ENCODE assay signal across 8 mouse cellular contexts in genomic region chr4:74251348-74252244, GRCm38 (mm10). TPM values are rescaled to one million over a fixed set of nuclear protein-coding genes. Genes with fewer than 3 reads are reported as not detected.
DNase-seq lines count a peak whose midpoint lies in the region; ATAC-seq and TF ChIP-seq lines count a peak whose summit lies in the region.

No protein-coding gene starts in this region.

- under 1% methylated on average over 67 of the region's 68 CpGs for WGBS in embryonic facial prominence, embryonic 13.5 days
- WGBS in kidney, adult 2 months = under 1% methylated on average over 68 of the region's 68 CpGs
- WGBS in limb, embryonic 12.5 days = under 1% methylated on average over 68 of the region's 68 CpGs
- WGBS in midbrain, embryonic 15.5 days = under 1% methylated on average over 66 of the region's 68 CpGs
- under 1% methylated on average over 67 of the region's 68 CpGs for WGBS in spleen, adult 2 months

- 0 out of 2 replicates have a peak, but pooled peaks cover 3% of the 10 kb centered on the region for H3K4me1 ChIP-seq in embryonic facial prominence, embryonic 13.5 days
- peaks cover 4% of the 10 kb centered on the region; the same call in 1 of the 2 replicates for H3K4me1 ChIP-seq in kidney, adult 2 months (ENCODE audit: control insufficient read depth, insufficient read depth, low read length)
- 0 out of 2 replicates have a peak, but pooled peaks cover 2% of the 10 kb centered on the region for H3K4me1 ChIP-seq in limb, embryonic 12.5 days (replicated peaks)
- peaks cover 16% of the 10 kb centered on the region for H3K4me1 ChIP-seq in midbrain, embryonic 15.5 days
- H3K4me1 ChIP-seq in spleen, adult 2 months (ENCODE audit: control insufficient read depth, insufficient read depth, insufficient read length) = peaks cover 2% of the 10 kb centered on the region; the same call in 1 of the 2 replicates

- no peaks in the 10 kb centered on the region for H3K36me3 ChIP-seq in embryonic facial prominence, embryonic 13.5 days
- H3K36me3 ChIP-seq in kidney, adult 2 months (ENCODE audit: control insufficient read depth, insufficient read depth, low read length) = no peaks in the 10 kb centered on the region
- no peaks in the 10 kb centered on the region for H3K36me3 ChIP-seq in limb, embryonic 12.5 days
- no peaks in the 10 kb centered on the region for H3K36me3 ChIP-seq in midbrain, embryonic 15.5 days (replicated peaks)
- no peaks in the 10 kb centered on the region for H3K36me3 ChIP-seq in spleen, adult 2 months (ENCODE audit: control insufficient read depth, insufficient read depth, low read length)

- H3K4me3 ChIP-seq in embryonic facial prominence, embryonic 13.5 days = peak overlapping the region; percentile 90
- peak overlapping the region; percentile 76 for H3K4me3 ChIP-seq in kidney, adult 2 months (ENCODE audit: insufficient read depth, low read depth, low read length)
- H3K4me3 ChIP-seq in limb, embryonic 12.5 days (replicated peaks) = peak overlapping the region; percentile 69
- peak overlapping the region; percentile 84 for H3K4me3 ChIP-seq in midbrain, embryonic 15.5 days
- H3K4me3 ChIP-seq in spleen, adult 2 months (ENCODE audit: extremely low read depth, insufficient read depth, insufficient read length) = peak overlapping the region; percentile 85

- ATAC-seq in embryonic facial prominence, embryonic 13.5 days (ENCODE audit: insufficient number of reproducible peaks, insufficient read depth, low FRiP score, low TSS enrichment, low read depth) = peak; percentile 99
- peak; percentile 96 for ATAC-seq in limb, embryonic 12.5 days (ENCODE audit: insufficient number of reproducible peaks, insufficient read depth, low FRiP score, low TSS enrichment, low read depth)
- peak; percentile 98 for ATAC-seq in midbrain, embryonic 15.5 days (replicated peaks)

- H3K9ac ChIP-seq in embryonic facial prominence, embryonic 13.5 days = peak overlapping the region; percentile 92
- peak overlapping the region; percentile 79 for H3K9ac ChIP-seq in limb, embryonic 12.5 days (replicated peaks)
- H3K9ac ChIP-seq in midbrain, embryonic 15.5 days = peak overlapping the region; percentile 82

- 0 out of 2 replicates have a peak, but pooled peaks have one; percentile 9 for TF ChIP-seq CTCF in kidney, adult 2 months (conservative IDR thresholded peaks at IDR 0.05; ENCODE audit: insufficient read depth, insufficient read length, low read depth, low read length)
- no peak for TF ChIP-seq CTCF in spleen, adult 2 months (IDR thresholded peaks at IDR 0.05; ENCODE audit: extremely low read depth, insufficient read depth, insufficient read length, insufficient replicate concordance)

- H3K4me2 ChIP-seq in embryonic facial prominence, embryonic 13.5 days = peak overlapping the region; percentile 67
- peak overlapping the region; percentile 75 for H3K4me2 ChIP-seq in limb, embryonic 12.5 days
- H3K4me2 ChIP-seq in midbrain, embryonic 15.5 days = peak overlapping the region; percentile 77

- TF ChIP-seq POLR2A in kidney, adult 2 months (IDR thresholded peaks at IDR 0.05; ENCODE audit: low read depth, low read length) = peak; percentile 85
- TF ChIP-seq POLR2A in spleen, adult 2 months (IDR thresholded peaks at IDR 0.05; ENCODE audit: low read depth, low read length) = peak; percentile 96

- H3K27me3 ChIP-seq in embryonic facial prominence, embryonic 13.5 days = no peaks in the 10 kb centered on the region
- H3K27me3 ChIP-seq in kidney, adult 2 months (replicated peaks; ENCODE audit: control insufficient read depth, insufficient read depth, low read length) = no peaks in the 10 kb centered on the region
- no peaks in the 10 kb centered on the region for H3K27me3 ChIP-seq in limb, embryonic 12.5 days
- H3K27me3 ChIP-seq in midbrain, embryonic 15.5 days (replicated peaks) = no peaks in the 10 kb centered on the region
- H3K27me3 ChIP-seq in spleen, adult 2 months (ENCODE audit: control insufficient read depth, insufficient read depth, low read length) = no peaks in the 10 kb centered on the region

- H3K27ac ChIP-seq in embryonic facial prominence, embryonic 13.5 days = peak overlapping the region; percentile 77
- H3K27ac ChIP-seq in kidney, adult 2 months (ENCODE audit: insufficient read depth, low read depth, low read length) = peak overlapping the region; percentile 79
- peak overlapping the region; percentile 69 for H3K27ac ChIP-seq in limb, embryonic 12.5 days
- peak overlapping the region; percentile 84 for H3K27ac ChIP-seq in midbrain, embryonic 15.5 days
- peak overlapping the region; percentile 71 for H3K27ac ChIP-seq in spleen, adult 2 months (ENCODE audit: insufficient read depth, low read length)

- DNase-seq in 3134 (ENCODE audit: extremely low read depth, insufficient read length, low spot score) = peak; percentile 99
- DNase-seq in adrenal gland, postnatal 36 days = peak; percentile 98 to 99
- peak; percentile 94 to 98 for DNase-seq in heart, adult 18-20 months
- DNase-seq in kidney, adult 2 months = peak; percentile 98
- peak; percentile 93 to 96 for DNase-seq in spleen, adult 2 months (ENCODE audit: low read depth in 1 of 2, low spot score in 2 of 2)

- no peaks in the 10 kb centered on the region for H3K9me3 ChIP-seq in embryonic facial prominence, embryonic 13.5 days
- no peaks in the 10 kb centered on the region for H3K9me3 ChIP-seq in limb, embryonic 12.5 days
- no peaks in the 10 kb centered on the region for H3K9me3 ChIP-seq in midbrain, embryonic 15.5 days

RNA-seq across cellular contexts. Expression of gene Kdm4c, which starts 9.3 kb away (rescaled TPM):
- 10 to 100 TPM; 21.6 to 22.1 TPM for total RNA-seq in adrenal gland, postnatal 36 days (2021)
- 14.3 and 17.7 TPM in 2 replicates for polyA plus RNA-seq in embryonic facial prominence, embryonic 13.5 days (2015; fragmentation: Nextera tagmentation; extraction: Ambion mirVana)
- total RNA-seq in heart, adult 18-20 months (2021) = 10 to 100 TPM; 10.3 to 11.2 TPM
- 3.0 and 3.4 TPM in 2 replicates for polyA plus RNA-seq in kidney, adult 2 months (2012; rRNA removed)
- 13.4 and 14.5 TPM in 2 replicates for polyA plus RNA-seq in limb, embryonic 12.5 days (2016; fragmentation: Nextera tagmentation; extraction: Ambion mirVana)
- polyA plus RNA-seq in midbrain, embryonic 15.5 days (2015; fragmentation: Nextera tagmentation; extraction: Ambion mirVana) = 16.9 and 17.6 TPM in 2 replicates
- polyA plus RNA-seq in spleen, adult 2 months (2012; rRNA removed) = 1.5 and 1.7 TPM in 2 replicates

Comparison
In these comparisons a context has a peak if more than half of its experiments do, and no peak if none do; other contexts are left out.
1. Peak in every context shown above with its lines: DNase-seq, ATAC-seq, H3K4me3 ChIP-seq and H3K27ac ChIP-seq.